Mouse (Mus musculus): ENCODE results near the gene Lama2.

DNA sequence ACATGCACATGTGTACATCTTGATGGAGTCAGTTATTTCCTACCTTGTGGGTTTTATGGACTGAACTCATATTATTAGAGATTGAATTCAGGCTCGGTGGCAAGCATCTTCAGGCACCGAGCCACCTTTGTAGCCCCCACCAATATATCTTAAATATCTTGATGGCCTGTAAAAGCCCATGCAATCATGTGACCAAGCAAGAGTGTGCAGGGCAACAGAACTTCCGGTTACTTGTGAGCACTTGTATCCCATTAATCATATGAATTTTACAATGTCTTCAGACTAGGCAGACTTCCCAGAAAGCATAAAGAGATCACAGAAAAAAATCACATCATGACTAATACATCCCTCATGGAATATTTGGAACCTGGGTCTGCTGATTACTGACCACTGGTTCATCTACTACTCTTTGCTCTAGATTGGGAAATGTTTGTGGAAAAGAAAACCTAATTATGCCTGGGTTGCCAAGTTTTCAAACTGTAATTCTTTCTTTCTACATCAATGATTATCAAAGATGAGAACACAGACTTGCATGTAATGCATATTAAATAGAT, 517.7 kb downstream of the Lama2 start:
- TF ChIP-seq POLR2A (IDR thresholded peaks at IDR 0.05; ENCODE audit: insufficient read depth, low read length) (no peak), CTCF (IDR thresholded peaks at IDR 0.05; ENCODE audit: low read depth, low read length) (no peak)

All from ES-Bruce4 (cell line).